Mouse (Mus musculus): ENCODE measurements around the gene Smg8. TPM values are rescaled to one million over a fixed set of nuclear protein-coding genes. Genes with fewer than 3 reads are reported as not detected.
"Not testable (repeated sequence)": the region's sequence is repeated elsewhere in the genome, so short reads cannot be mapped to it uniquely, and the experiment has no call there.

Smg8 gene
- polyA plus RNA-seq, 1 experiment from 2014 or later, result 11.0 TPM

DNA sequence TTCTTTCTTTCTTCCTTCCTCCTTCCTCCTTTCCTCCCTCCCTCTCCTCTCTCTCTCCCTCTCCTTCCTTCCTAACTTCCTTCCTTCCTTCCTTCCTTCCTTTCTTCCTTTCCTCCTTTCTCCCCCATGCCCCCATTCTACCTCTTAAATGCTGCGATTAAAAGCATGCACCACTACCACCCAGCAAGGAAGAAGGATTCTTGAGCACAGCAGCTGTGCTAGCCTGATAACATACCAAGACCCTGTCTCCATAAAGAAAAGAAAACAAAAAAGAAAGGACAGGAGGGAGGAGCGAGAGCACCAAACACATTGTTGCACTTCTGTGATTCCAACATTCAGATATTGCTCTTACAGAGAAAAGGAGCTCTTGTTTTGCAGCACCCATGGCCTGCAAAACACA lies 568 bp upstream of the Smg8 start:
- Histone ChIP-seq H3K9ac (peak overlapping the region; percentile 91; the same call in 1 of the 2 replicates), H3K9me3 (replicated peaks) (no peaks in the 10 kb centered on the region), H3K4me3 (peak overlapping the region; percentile 86), H3K4me1 (replicated peaks) (peaks cover 24% of the 10 kb centered on the region), H3K36me3 (peaks cover 33% of the 10 kb centered on the region), H3K27ac (peak overlapping the region; percentile 70), H3K4me2 (peak overlapping the region; percentile 91), H3K27me3 (no peaks in the 10 kb centered on the region)
- no peak for ATAC-seq (replicated peaks; ENCODE audit: insufficient number of reproducible peaks, insufficient read depth, low FRiP score, low read depth)
- WGBS, result 48% methylated on average over 2 of the region's 2 CpGs

GRCm38 (mm10) chr11:87085461-87085860 lies 1.1 kb downstream of the Smg8 start:
- WGBS, result 86% methylated on average over 13 of the region's 13 CpGs
- no peak for ATAC-seq (replicated peaks; ENCODE audit: insufficient number of reproducible peaks, insufficient read depth, low FRiP score, low read depth)
- peaks cover 36% of the 10 kb centered on the region for H3K36me3 ChIP-seq
- H3K4me1 ChIP-seq (replicated peaks), result peaks cover 24% of the 10 kb centered on the region
- peak overlapping the region; percentile 86 for H3K4me3 ChIP-seq
- H3K27me3 ChIP-seq, result no peaks in the 10 kb centered on the region
- peak overlapping the region; percentile 91 for H3K4me2 ChIP-seq
- no peaks in the 10 kb centered on the region for H3K9me3 ChIP-seq (replicated peaks)
- peak overlapping the region; percentile 91 for H3K9ac ChIP-seq
- no peak overlapping the region for H3K27ac ChIP-seq

DNA sequence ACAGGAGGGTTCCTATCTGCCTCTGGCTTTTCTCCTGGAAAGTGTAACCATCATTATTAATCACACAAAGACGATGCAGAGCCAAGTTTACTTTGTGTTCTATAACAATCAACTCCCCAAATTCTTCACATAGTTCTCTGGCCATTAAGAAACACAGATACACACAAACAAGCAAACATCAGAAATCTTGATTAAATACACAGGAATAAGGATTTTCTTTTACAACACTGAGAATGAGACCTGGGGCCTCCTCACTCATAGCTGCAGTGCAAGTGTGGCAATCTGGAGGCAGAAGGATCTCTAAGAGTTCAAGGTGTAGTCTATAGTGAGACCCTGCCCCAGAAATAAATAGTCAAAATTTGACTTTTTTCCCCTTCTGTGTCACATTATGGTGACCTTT lies 2.9 kb downstream of the Smg8 start:
- no peak for ATAC-seq (replicated peaks; ENCODE audit: insufficient number of reproducible peaks, insufficient read depth, low FRiP score, low read depth)
- peaks cover 24% of the 10 kb centered on the region for H3K4me1 ChIP-seq (replicated peaks)
- H3K36me3 ChIP-seq, result peaks cover 40% of the 10 kb centered on the region
- no peak overlapping the region for H3K4me3 ChIP-seq
- H3K27ac ChIP-seq, result no peak overlapping the region
- H3K27me3 ChIP-seq, result no peaks in the 10 kb centered on the region
- no peak overlapping the region for H3K4me2 ChIP-seq
- H3K9ac ChIP-seq, result no peak overlapping the region
- H3K9me3 ChIP-seq (replicated peaks), result no peaks in the 10 kb centered on the region
- WGBS, result 80% methylated on average over 1 of the region's 1 CpGs

- Histone ChIP-seq H3K9me3 (replicated peaks) (no peaks in the 10 kb centered on the region), H3K27me3 (no peaks in the 10 kb centered on the region), H3K4me2 (peak within 1 kb of the TSS; percentile 97), H3K9ac (peak within 1 kb of the TSS; percentile 79), H3K4me3 (peak within 1 kb of the TSS; percentile 75), H3K36me3 (peaks cover 17% of the 10 kb centered on the region), H3K27ac (peak within 1 kb of the TSS; percentile 85), H3K4me1 (replicated peaks) (peaks cover 11% of the 10 kb centered on the region)
- WGBS, result 1% methylated on average over 43 of the region's 43 CpGs
- peak; percentile 98 for ATAC-seq (replicated peaks; ENCODE audit: insufficient number of reproducible peaks, insufficient read depth, low FRiP score, low read depth)
Measured at GRCm38 (mm10) chr11:87073866-87074440, 12.6 kb downstream of the Smg8 start, which contains the start of gene Gdpd1. Gene Gdpd1 (minus strand): TSS chr11:87074062.

GRCm38 (mm10) chr11:87073343-87073865 lies 13.2 kb downstream of the Smg8 start:
- peak; percentile 72 for ATAC-seq (replicated peaks; ENCODE audit: insufficient number of reproducible peaks, insufficient read depth, low FRiP score, low read depth)
- Histone ChIP-seq H3K9me3 (replicated peaks) (no peaks in the 10 kb centered on the region), H3K9ac (peak overlapping the region; percentile 79), H3K4me2 (peak overlapping the region; percentile 97), H3K27ac (peak overlapping the region; percentile 85), H3K27me3 (no peaks in the 10 kb centered on the region), H3K4me3 (peak overlapping the region; percentile 75), H3K36me3 (peaks cover 17% of the 10 kb centered on the region), H3K4me1 (replicated peaks) (peaks cover 11% of the 10 kb centered on the region)
- WGBS, result 1% methylated on average over 24 of the region's 24 CpGs

GRCm38 (mm10) chr11:87062087-87062486 lies 24.5 kb downstream of the Smg8 start:
- Histone ChIP-seq H3K9ac (no peak overlapping the region), H3K27me3 (no peaks in the 10 kb centered on the region), H3K4me2 (no peak overlapping the region), H3K36me3 (peaks cover 18% of the 10 kb centered on the region), H3K27ac (no peak overlapping the region), H3K9me3 (replicated peaks) (no peaks in the 10 kb centered on the region), H3K4me1 (replicated peaks) (no peaks in the 10 kb centered on the region), H3K4me3 (no peak overlapping the region)
- no peak for ATAC-seq (replicated peaks; ENCODE audit: insufficient number of reproducible peaks, insufficient read depth, low FRiP score, low read depth)
- WGBS, result 74% methylated on average over 3 of the region's 3 CpGs

GRCm38 (mm10) chr11:87060410-87060809 lies 26.2 kb downstream of the Smg8 start:
- Histone ChIP-seq H3K27me3 (no peaks in the 10 kb centered on the region), H3K36me3 (peaks cover 26% of the 10 kb centered on the region), H3K9me3 (replicated peaks) (no peaks in the 10 kb centered on the region), H3K4me2 (no peak overlapping the region), H3K9ac (no peak overlapping the region), H3K4me1 (replicated peaks) (no peaks in the 10 kb centered on the region), H3K27ac (no peak overlapping the region), H3K4me3 (no peak overlapping the region)
- 99% methylated on average over 2 of the region's 2 CpGs for WGBS
- ATAC-seq (replicated peaks; ENCODE audit: insufficient number of reproducible peaks, insufficient read depth, low FRiP score, low read depth), result no peak

DNA sequence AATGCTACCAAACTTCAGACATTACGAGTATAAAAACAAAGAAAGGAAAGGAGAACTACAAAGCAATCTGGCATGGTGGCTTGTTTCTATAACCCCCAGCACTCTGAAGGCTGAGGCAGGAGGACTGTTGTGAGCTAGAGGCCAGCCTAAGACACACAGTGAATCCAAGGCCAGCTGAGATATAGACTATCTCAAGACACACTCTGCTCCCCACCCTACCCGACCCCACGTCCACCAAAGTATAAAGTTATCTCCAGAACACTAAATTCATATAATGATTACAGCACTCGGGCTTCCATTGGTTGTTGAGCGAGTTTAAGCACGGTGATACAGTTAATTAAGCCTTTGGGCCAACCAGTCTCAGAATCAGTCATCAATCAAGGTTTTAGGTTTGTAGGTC lies 30.3 kb downstream of the Smg8 start:
- Histone ChIP-seq H3K4me3 (no peak overlapping the region), H3K27me3 (no peaks in the 10 kb centered on the region), H3K4me2 (no peak overlapping the region), H3K27ac (no peak overlapping the region), H3K36me3 (peaks cover 26% of the 10 kb centered on the region), H3K4me1 (replicated peaks) (no peaks in the 10 kb centered on the region), H3K9ac (no peak overlapping the region), H3K9me3 (replicated peaks) (no peaks in the 10 kb centered on the region)
- 87% methylated on average over 6 of the region's 6 CpGs for WGBS
- no peak for ATAC-seq (replicated peaks; ENCODE audit: insufficient number of reproducible peaks, insufficient read depth, low FRiP score, low read depth)

DNA sequence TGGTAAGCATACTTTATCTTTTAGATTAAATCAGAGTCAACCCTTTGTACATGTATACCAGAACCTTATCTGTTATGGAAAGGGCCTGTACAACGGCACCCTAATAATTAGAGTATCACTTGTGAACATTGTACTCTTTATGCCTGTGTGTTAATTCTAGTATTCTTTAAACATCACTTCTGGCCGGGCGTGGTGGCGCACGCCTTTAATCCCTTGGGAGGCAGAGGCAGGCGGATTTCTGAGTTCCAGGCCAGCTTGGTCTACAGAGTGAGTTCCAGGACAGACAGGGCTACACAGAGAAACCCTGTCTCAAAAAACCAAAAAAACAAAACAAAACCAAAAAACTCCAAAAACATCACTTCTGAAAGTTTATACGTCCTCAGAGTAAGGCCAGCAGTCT lies 37.7 kb downstream of the Smg8 start:
- not testable (repeated sequence) for ATAC-seq (replicated peaks; ENCODE audit: insufficient number of reproducible peaks, insufficient read depth, low FRiP score, low read depth); H3K9me3 ChIP-seq (replicated peaks); H3K4me3 ChIP-seq; H3K27me3 ChIP-seq; H3K4me1 ChIP-seq (replicated peaks); H3K4me2 ChIP-seq; H3K9ac ChIP-seq; H3K27ac ChIP-seq
- H3K36me3 ChIP-seq, result peaks cover 25% of the 10 kb centered on the region
- WGBS, result 90% methylated on average over 7 of the region's 7 CpGs

GRCm38 (mm10) chr11:87046968-87047367 lies 39.6 kb downstream of the Smg8 start:
- Histone ChIP-seq H3K4me2 (no peak overlapping the region), H3K27ac (no peak overlapping the region), H3K27me3 (no peaks in the 10 kb centered on the region), H3K9me3 (replicated peaks) (no peaks in the 10 kb centered on the region), H3K4me3 (no peak overlapping the region), H3K36me3 (peaks cover 24% of the 10 kb centered on the region), H3K9ac (no peak overlapping the region), H3K4me1 (replicated peaks) (no peaks in the 10 kb centered on the region)
- no peak for ATAC-seq (replicated peaks; ENCODE audit: insufficient number of reproducible peaks, insufficient read depth, low FRiP score, low read depth)
- 87% methylated on average over 5 of the region's 5 CpGs for WGBS

DNA sequence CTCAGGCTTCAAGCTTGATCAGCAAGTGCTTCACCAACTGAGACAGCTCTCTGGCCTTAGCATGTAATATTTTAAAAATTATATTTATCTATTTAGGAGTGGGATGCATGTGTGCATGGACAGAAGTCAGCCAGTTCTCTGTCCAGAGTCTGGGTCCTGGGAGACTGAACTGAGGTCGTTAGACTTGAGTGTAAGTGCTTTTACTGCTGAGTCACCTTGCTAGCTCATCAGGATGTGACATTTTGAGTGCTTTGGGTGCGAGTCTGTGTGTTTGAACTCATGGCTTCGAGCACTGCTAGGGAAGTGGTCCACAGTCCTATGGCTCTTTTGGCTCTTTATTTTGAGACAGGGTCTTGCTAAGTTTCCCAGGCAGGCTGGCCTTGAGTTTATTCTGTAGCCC lies 43.5 kb downstream of the Smg8 start:
- WGBS, result 72% methylated on average over 3 of the region's 3 CpGs
- Histone ChIP-seq H3K4me1 (replicated peaks) (no peaks in the 10 kb centered on the region), H3K4me2 (no peak overlapping the region), H3K9ac (no peak overlapping the region), H3K27me3 (no peaks in the 10 kb centered on the region), H3K36me3 (peaks cover 26% of the 10 kb centered on the region), H3K4me3 (no peak overlapping the region), H3K9me3 (replicated peaks) (no peaks in the 10 kb centered on the region), H3K27ac (no peak overlapping the region)
- no peak for ATAC-seq (replicated peaks; ENCODE audit: insufficient number of reproducible peaks, insufficient read depth, low FRiP score, low read depth)

DNA sequence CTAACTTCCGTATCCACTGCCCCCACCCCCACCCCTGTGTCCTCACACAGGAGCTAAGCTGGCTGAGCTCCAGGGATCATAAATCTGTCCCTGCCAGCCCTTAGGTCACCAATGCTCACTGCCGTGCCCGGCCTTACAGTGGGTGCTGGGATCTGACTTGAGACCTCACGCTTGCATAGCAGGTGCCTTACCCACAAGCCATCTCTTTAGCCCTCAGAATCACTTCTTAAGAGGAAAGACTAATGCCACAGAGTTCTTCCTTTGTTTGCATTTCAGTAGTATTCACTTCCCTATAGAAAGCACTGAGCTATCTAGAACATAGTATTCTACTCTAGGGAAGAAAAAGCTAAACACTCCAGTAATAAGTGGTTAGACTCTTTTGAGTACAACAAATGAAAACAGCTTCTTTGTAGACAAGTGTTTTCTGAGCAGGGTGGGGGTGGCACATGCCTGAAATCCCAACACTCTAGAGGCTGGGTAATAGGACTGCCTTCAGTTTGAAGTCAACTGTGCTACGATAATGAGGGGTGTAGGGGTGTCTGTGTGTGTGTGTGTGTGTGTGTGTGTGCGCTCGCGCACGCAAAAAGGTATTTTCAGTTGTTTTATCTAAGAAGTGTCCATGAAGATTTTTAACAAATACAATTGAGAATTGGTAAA lies 47.1 kb downstream of the Smg8 start:
- Histone ChIP-seq H3K27ac (no peak overlapping the region), H3K9me3 (replicated peaks) (no peaks in the 10 kb centered on the region), H3K4me1 (replicated peaks) (no peaks in the 10 kb centered on the region), H3K4me2 (no peak overlapping the region), H3K9ac (no peak overlapping the region), H3K4me3 (no peak overlapping the region), H3K27me3 (no peaks in the 10 kb centered on the region), H3K36me3 (peaks cover 20% of the 10 kb centered on the region)
- 74% methylated on average over 9 of the region's 9 CpGs for WGBS
- ATAC-seq (replicated peaks; ENCODE audit: insufficient number of reproducible peaks, insufficient read depth, low FRiP score, low read depth), result peak; percentile 35; the same call in 1 of the 2 replicates
